Mouse (Mus musculus) midbrain, embryonic 16.5 days (tissue): ENCODE measurements at regions not wholly inside any gene's neighbourhood (a gene's known extent, or its start where the extent isn't known, plus 50 kb on each side); places are given as distances from the start of the nearest gene placed in this dataset.
"Not testable (repeated sequence)": the region's sequence is repeated elsewhere in the genome, so short reads cannot be mapped to it uniquely, and the experiment has no call there.

Experiments used
- ATAC-seq: fragments of 200-750 bp; cut with Nextera tagmentation; 2 replicates; pipeline ENCODE4 v1.8.0; 2017; ENCODE audit warnings: moderate TSS enrichment
- H3K27ac ChIP-seq: fragments of 300-500 bp; sonication (generic); 2 replicates; pipeline ENCODE4 v1.5.1; 2014; ENCODE audit warnings: mild to moderate bottlenecking, low read length, mixed read lengths
- H3K27me3 ChIP-seq: fragments of 300-500 bp; sonication (generic); 2 replicates; pipeline ENCODE4 v1.6.1; 2014; ENCODE audit warnings: low read depth, low read length, mixed read lengths; ENCODE audit not compliant: control insufficient read depth, insufficient read depth
- H3K36me3 ChIP-seq: fragments of 300-500 bp; sonication (generic); 2 replicates; pipeline ENCODE4 v1.6.1; 2014; ENCODE audit warnings: mild to moderate bottlenecking, low read length, moderate library complexity, mixed read lengths; ENCODE audit not compliant: control insufficient read depth, insufficient read depth
- H3K4me1 ChIP-seq: fragments of 300-500 bp; sonication (generic); 2 replicates; pipeline ENCODE4 v1.6.1; 2014; ENCODE audit warnings: mild to moderate bottlenecking, low read length, mixed read lengths; ENCODE audit not compliant: control insufficient read depth, insufficient read depth
- H3K4me2 ChIP-seq: fragments of 300-500 bp; sonication (generic); 2 replicates; pipeline ENCODE4 v1.6.1; 2014; ENCODE audit warnings: mild to moderate bottlenecking, low read length, mixed read lengths
- H3K4me3 ChIP-seq: fragments of 300-500 bp; sonication (generic); 2 replicates; pipeline ENCODE4 v1.5.1; 2014; ENCODE audit warnings: low read depth, mild to moderate bottlenecking, low read length, moderate library complexity, mixed read lengths
- H3K9ac ChIP-seq: fragments of 300-500 bp; sonication (generic); 2 replicates; pipeline ENCODE4 v1.6.1; 2014; ENCODE audit warnings: low read depth, low read length, mixed read lengths
- H3K9me3 ChIP-seq: fragments of 300-500 bp; sonication (generic); replicated peaks from 2 replicates; pipeline ENCODE4 v1.6.1; 2014; ENCODE audit warnings: mild to moderate bottlenecking, low read length, mixed read lengths; ENCODE audit not compliant: control insufficient read depth, poor library complexity, severe bottlenecking
- WGBS: fragments of 180-500 bp; shearing (Covaris S2); extraction: QIAGEN DNeasy Blood & Tissue Kit; methylation state at CpG from one replicate; pipeline ENCODE4 v1.1.7; 2014; 5-methylcytosine and 5-hydroxymethylcytosine counted together

DNA sequence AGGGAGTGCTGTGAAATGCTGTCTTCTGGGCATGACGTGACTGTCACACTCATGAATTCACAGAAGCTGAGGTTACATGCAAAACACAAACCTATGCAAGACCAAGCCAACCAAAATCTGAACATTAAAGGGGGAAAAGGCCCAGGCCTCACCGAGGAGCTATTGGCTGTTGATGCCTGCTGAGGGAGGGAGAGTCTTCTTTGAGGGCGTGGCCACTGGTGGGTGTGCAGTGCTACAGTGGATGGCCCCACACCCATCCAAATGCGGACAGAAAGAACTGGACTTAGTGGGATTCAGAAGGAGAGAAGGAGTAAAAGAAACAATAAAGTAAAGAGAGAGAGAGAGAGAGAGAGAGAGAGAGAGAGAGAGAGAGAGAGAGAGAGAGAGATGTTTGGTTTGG is 522.3 kb downstream of the Dad1 start:
- H3K27ac ChIP-seq, H3K4me2 ChIP-seq, ATAC-seq, H3K9ac ChIP-seq, H3K4me1 ChIP-seq, H3K4me3 ChIP-seq, H3K9me3 ChIP-seq, H3K36me3 ChIP-seq, H3K27me3 ChIP-seq: not testable (repeated sequence)
- WGBS = no CpG with 5 or more reads among the region's 4 CpGs

DNA sequence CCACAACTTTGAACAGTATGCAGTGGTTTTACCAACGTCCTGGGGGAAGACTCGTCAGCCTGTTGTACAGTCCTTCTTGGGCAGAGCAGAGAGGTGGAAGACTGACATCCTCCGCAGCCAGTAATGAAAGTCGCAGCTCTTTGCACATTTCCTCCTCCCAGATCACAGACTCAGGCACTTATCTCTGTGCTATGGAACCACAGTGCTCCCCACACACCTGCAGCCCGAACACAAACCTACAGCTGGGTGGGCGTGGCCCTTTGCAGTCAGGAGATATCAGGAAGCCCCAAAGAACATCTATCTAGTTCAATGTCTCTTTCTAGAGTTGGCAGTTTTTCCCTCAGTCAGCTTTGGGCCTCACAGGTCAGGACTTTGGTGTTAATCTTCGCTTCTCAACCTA is 524.0 kb downstream of the Dad1 start:
- not testable (repeated sequence) for ATAC-seq

DNA sequence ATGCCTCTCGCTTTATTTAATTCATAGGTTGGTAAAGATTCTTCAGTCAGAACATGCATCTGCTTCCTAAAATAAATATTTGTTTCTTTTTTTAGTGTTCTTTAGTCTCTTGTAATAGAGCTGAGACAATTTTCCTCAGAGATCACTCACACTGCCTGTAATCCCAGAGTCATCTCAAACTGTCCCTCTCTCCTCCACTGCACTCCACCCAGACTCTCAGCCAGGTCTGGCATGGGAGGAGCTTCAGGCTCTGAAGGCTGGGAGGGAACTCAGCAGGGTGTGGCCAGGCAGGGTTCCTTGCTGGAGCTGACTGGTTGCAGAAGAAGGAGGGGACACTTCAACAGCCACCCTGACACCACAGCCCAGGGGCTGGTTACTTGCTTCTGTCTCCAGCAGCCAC is 524.8 kb downstream of the Dad1 start:
- H3K9ac ChIP-seq, H3K27me3 ChIP-seq, ATAC-seq, H3K4me2 ChIP-seq, H3K9me3 ChIP-seq, H3K27ac ChIP-seq, H3K4me3 ChIP-seq, H3K36me3 ChIP-seq, H3K4me1 ChIP-seq: not testable (repeated sequence)
- WGBS = no CpG with 5 or more reads among the region's 1 CpGs

More for the DNA sequence above, 524.0 kb downstream of the Dad1 start:
- H3K27me3 ChIP-seq, H3K9ac ChIP-seq, H3K4me1 ChIP-seq, H3K27ac ChIP-seq, H3K36me3 ChIP-seq, H3K4me2 ChIP-seq, H3K9me3 ChIP-seq, H3K4me3 ChIP-seq: not testable (repeated sequence)
- WGBS = no CpG with 5 or more reads among the region's 7 CpGs

DNA sequence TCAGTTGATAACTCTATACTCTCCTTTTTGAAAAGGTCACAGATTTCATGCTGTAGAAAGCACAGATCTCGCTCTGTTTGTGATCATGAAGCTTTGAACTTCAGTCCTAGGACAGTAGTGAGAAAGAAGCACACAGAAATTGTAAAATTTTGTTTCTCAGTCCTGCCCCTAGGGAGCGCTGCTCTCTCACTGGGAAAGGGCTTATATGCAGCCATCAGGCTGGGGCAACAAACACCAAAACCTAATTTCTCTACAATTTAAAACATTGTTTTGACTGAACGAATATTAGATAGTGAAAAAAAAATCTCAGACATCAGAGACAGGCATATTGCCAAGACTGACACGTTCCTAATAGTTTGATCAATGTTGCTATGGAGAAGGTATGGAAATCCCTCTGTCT is 527.0 kb downstream of the Dad1 start:
- H3K27ac ChIP-seq, H3K4me2 ChIP-seq, H3K36me3 ChIP-seq, H3K4me1 ChIP-seq, H3K27me3 ChIP-seq, ATAC-seq, H3K9me3 ChIP-seq, H3K9ac ChIP-seq, H3K4me3 ChIP-seq: not testable (repeated sequence)
- WGBS = 32% methylated on average over 2 of the region's 4 CpGs

DNA sequence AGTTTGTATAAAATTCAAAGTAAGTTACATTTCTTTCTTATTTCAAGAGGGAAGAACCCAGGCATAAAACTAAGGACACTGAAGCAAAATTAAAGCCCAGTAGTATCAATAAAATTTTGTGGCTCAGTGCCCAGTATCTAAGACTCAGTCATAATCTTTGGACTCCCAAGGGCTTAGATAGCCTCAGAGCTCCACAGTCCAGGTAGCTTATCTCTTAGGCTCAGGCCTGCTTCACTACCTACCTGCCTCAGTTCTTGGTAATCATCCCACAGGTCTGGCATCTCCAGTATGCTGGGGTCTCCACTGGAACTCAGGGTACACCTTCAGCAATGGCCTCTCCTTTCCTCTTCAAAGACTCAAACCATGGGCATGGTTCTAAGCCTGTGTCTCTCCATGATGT is 530.3 kb downstream of the Dad1 start:
- not testable (repeated sequence) for H3K27me3 ChIP-seq

DNA sequence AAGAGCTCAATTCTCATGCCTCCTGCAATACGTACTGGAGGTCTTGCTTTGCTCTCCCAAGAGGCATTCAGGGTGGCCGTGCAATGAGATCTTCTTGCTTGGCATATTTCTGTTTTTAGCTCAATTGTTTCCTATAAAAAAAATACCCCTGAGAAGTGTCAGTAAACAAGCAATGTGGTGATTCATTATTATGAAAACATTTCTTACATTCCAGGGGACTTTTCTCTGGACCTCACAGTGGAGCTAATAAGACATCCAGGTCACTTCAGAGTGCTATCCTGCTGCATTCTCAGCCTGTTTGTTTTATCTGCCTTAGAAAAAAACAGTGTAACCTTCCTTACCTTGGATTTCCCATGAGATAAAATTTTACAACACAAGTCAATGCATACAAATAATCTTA is 532.0 kb downstream of the Dad1 start:
- not testable (repeated sequence) for H3K4me2 ChIP-seq, ATAC-seq, H3K36me3 ChIP-seq, H3K27me3 ChIP-seq, H3K9me3 ChIP-seq, H3K27ac ChIP-seq, H3K9ac ChIP-seq, H3K4me1 ChIP-seq, H3K4me3 ChIP-seq
- WGBS = 69% methylated on average over 1 of the region's 2 CpGs

More for the DNA sequence above, 530.3 kb downstream of the Dad1 start:
- not testable (repeated sequence) for H3K4me2 ChIP-seq, H3K4me1 ChIP-seq, H3K9me3 ChIP-seq, H3K4me3 ChIP-seq, H3K27ac ChIP-seq, ATAC-seq, H3K36me3 ChIP-seq, H3K9ac ChIP-seq

DNA sequence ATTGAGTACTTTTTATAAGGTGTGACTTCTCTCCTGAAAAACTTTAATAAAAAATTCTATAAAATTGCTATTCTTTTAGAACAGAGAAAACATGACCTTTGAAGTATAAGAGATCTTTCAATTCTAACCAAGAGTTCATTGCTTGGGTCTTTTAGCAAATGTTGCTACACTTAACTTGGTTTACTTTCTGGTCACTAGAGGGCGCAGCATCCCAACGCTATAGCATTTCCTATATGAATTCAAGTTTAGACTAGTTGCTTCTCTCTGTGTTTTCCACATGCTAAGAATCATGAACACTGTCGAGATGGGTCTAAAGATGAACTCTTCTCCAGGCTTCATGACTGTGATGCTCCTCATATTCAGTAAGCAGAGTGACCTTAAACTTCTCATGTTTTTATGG is 544.3 kb downstream of the Dad1 start:
- H3K4me2 ChIP-seq, H3K4me3 ChIP-seq, H3K36me3 ChIP-seq, H3K27me3 ChIP-seq, ATAC-seq, H3K4me1 ChIP-seq, H3K9ac ChIP-seq, H3K9me3 ChIP-seq, H3K27ac ChIP-seq: not testable (repeated sequence)
- WGBS = 1% methylated on average over 3 of the region's 3 CpGs

DNA sequence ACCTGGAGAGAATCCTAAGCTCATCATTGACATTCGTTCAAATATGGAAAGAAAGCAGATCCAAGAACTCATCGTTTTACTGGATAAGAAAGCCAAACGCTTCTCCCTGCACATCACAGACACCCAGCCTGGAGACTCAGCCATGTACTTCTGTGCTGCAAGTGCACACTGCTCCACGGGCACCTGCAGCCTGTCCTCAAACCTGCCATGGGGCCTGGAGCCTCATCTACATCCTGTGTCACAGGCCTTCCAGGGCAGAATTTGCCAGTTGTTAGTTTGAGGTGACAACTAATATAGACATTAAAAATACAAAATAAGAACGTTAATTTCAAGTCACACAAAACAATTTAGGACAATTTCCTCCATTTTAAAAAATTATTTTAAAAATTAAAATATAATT is 549.6 kb downstream of the Dad1 start:
- not testable (repeated sequence) for ATAC-seq, H3K9me3 ChIP-seq
- WGBS = 84% methylated on average over 5 of the region's 5 CpGs

DNA sequence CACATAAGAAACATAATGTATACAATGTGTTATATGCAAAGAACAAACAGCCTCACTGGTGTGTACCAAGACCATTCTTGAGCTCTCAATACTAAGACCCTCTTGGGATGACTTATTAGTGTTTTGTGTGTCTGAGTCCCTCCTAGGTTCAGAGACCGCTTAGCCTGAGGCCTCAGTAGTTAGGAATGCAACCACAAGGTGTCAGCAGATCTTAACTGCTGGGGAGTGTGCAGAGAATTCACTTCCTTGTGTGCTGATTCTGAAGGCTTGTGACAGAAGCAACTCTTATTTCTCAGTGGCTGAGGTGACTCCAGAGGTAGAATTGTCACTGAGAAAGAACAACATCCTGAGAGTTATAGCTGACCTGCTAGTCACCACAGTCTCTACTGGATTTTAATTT is 550.3 kb downstream of the Dad1 start:
- peak; percentile 68; the same call in 1 of the 2 replicates for ATAC-seq
- 25% methylated on average over 1 of the region's 1 CpGs for WGBS
- H3K4me3 ChIP-seq, H3K9ac ChIP-seq, H3K4me2 ChIP-seq, H3K9me3 ChIP-seq, H3K4me1 ChIP-seq, H3K27me3 ChIP-seq, H3K27ac ChIP-seq, H3K36me3 ChIP-seq: not testable (repeated sequence)

More for the DNA sequence above, 549.6 kb downstream of the Dad1 start:
- H3K4me1 ChIP-seq, H3K27me3 ChIP-seq, H3K4me3 ChIP-seq, H3K9ac ChIP-seq, H3K36me3 ChIP-seq, H3K4me2 ChIP-seq, H3K27ac ChIP-seq: not testable (repeated sequence)

DNA sequence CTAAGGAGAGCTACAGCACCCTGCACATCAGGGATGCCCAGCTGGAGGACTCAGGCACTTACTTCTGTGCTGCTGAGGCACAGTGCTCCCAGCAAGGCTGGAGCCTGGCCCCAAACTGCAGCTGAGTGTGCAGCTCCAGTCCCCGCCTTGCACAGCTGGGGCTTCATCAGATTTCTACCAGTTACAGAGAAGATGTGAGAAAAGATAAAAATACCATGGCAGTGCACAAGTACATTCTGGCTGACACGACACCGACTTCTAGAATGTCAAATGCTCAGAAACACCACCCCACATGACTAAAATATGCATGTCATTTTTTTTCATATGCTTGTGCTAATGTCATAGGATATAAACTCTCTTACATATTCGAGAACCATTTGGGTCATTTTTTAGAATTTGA is 569.8 kb downstream of the Dad1 start:
- H3K4me3 ChIP-seq, H3K9ac ChIP-seq, H3K4me1 ChIP-seq, H3K36me3 ChIP-seq, ATAC-seq, H3K4me2 ChIP-seq, H3K27ac ChIP-seq, H3K9me3 ChIP-seq, H3K27me3 ChIP-seq: not testable (repeated sequence)
- WGBS = 82% methylated on average over 4 of the region's 4 CpGs
